Mouse (Mus musculus): ENCODE data around the gene Gm21761.
"Not testable (repeated sequence)": the region's sequence is repeated elsewhere in the genome, so short reads cannot be mapped to it uniquely, and the experiment has no call there.

Gm21761 gene

GRCm38 (mm10) chr13:119929172-119929571 lies at the start of gene Gm21761:
Gene Gm21761, minus strand, starts transcription at chr13:119929272.
- DNase-seq, result not testable (repeated sequence)

- DNase-seq, result not testable (repeated sequence)
Measured at GRCm38 (mm10) chr13:119969163-119969562, 40.1 kb upstream of the Gm21761 start.

- DNase-seq, result not testable (repeated sequence)
Measured at GRCm38 (mm10) chr13:119968193-119968592, 39.1 kb upstream of the Gm21761 start.

GRCm38 (mm10) chr13:119965968-119966367 lies 36.9 kb upstream of the Gm21761 start:
- peak; percentile 25 to 30 for DNase-seq

GRCm38 (mm10) chr13:119965302-119965952 lies 36.4 kb upstream of the Gm21761 start:
- peak in 1 of 2 experiments; percentile 2 for DNase-seq

- not testable (repeated sequence) for DNase-seq
Measured at GRCm38 (mm10) chr13:119962856-119963255, 33.8 kb upstream of the Gm21761 start.

- DNase-seq, result not testable (repeated sequence)
Measured at GRCm38 (mm10) chr13:119955567-119955966, 26.5 kb upstream of the Gm21761 start.

GRCm38 (mm10) chr13:119955089-119955488 lies 26.0 kb upstream of the Gm21761 start:
- DNase-seq, result not testable (repeated sequence)

- not testable (repeated sequence) for DNase-seq
Measured at GRCm38 (mm10) chr13:119950706-119951105, 21.6 kb upstream of the Gm21761 start, which contains the start of gene B020031M17Rik. Gene B020031M17Rik, minus strand, starts transcription at chr13:119950806.

- not testable (repeated sequence) for DNase-seq
Measured at GRCm38 (mm10) chr13:119924597-119925340, 4.3 kb downstream of the Gm21761 start.

- DNase-seq, result not testable (repeated sequence)
Measured at GRCm38 (mm10) chr13:119916966-119917722, 11.9 kb downstream of the Gm21761 start.

GRCm38 (mm10) chr13:119916449-119916848 lies 12.6 kb downstream of the Gm21761 start:
- DNase-seq, result not testable (repeated sequence)

GRCm38 (mm10) chr13:119898549-119898948 lies 30.5 kb downstream of the Gm21761 start:
- not testable (repeated sequence) for DNase-seq

GRCm38 (mm10) chr13:119894685-119895084 lies 34.4 kb downstream of the Gm21761 start, which contains the start of gene Tcstv1:
Gene Tcstv1, minus strand, starts transcription at chr13:119894785.
- DNase-seq, result not testable (repeated sequence)

GRCm38 (mm10) chr13:119886896-119887295 lies 42.2 kb downstream of the Gm21761 start:
- not testable (repeated sequence) for DNase-seq

- not testable (repeated sequence) for DNase-seq
Measured at GRCm38 (mm10) chr13:119864395-119864999, 64.6 kb downstream of the Gm21761 start.

GRCm38 (mm10) chr13:119862399-119862798 lies 66.7 kb downstream of the Gm21761 start:
- not testable (repeated sequence) for DNase-seq
